Mouse (Mus musculus): ENCODE measurements around the gene Rnf113a2. TPM values are rescaled to one million over a fixed set of nuclear protein-coding genes. Genes with fewer than 3 reads are reported as not detected.

Gene Rnf113a2
- polyA plus RNA-seq (2017; shearing (Covaris generic)), result 35.5 TPM

DNA sequence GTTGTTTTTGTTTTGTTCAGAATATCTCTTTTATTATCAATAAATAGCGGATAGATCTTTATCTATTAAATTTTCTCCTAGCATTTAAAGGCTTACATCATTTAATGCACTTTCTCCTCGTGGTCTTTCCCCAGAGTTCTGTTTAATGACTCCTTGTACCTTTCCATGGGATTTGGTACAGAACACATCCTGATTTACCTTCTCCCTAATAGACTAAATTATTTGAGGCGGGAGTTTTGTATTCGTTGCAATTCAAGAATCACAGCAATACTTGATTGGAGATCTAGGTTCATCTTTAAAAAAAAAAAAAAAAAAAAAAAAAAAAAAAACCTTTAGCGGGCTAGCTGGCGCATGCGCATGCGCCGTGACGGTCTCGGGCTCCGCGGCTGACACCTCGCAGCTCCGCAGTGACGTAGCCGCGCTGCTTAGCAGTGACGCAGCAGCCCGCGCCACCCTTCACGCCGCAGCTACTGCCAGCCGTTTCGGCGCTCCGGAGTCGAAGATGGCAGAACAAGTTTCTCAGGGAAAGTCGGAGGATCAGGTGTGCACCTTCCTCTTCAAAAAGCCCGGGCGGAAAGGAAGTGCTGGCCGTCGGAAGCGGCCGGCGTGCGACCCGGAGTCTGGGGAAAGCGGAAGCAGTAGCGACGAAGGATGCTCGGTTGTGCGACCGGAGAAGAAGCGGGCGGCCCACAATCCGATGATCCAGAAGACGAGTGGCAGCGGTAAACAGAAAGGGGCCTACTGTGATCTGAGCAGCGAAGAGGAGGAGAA is at the start of gene Rnf113a2:
Gene Rnf113a2 (plus strand): TSS at position 363 of the 771 bp plus-strand sequence.

DNA sequence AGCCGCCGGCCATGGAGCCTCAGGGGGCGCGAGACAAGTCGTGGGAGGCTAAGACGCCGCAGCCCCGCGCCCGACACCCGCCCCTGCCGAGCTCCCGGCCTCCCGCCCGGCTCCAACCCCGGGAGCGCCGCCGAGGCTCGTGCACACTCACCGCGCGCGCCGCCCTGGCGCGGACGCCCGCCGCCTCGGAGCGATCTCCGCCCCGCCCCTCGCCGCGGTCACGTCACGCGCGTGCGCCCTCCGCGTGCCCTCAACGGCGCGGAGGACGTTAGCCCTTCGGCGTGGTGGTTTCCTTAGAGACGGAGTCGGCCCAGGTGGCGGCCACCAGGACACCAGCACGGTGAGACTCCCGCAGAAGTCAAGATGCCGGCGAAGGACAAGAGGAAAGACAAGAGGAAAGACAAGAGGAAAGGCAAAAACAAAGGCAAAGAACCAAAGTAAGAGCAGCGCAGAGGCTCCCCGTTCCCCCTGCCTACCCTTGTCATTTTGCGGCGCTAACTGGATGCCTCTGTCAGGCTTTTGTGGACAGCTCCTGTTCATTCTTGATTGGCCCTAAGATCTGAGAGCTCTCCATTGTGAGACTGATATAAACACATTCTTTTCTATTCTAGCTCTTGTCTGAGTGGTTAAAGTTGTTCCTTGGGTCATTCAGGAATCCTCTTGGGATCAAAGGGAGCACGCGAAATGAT is 8.0 kb upstream of the Rnf113a2 start, which contains the start of the genes Entpd5 and Bbof1:
Gene Entpd5 (minus strand): TSS at position 211 of the 689 bp plus-strand sequence.
Gene Bbof1 (plus strand): TSS at position 253 of the 689 bp plus-strand sequence.

DNA sequence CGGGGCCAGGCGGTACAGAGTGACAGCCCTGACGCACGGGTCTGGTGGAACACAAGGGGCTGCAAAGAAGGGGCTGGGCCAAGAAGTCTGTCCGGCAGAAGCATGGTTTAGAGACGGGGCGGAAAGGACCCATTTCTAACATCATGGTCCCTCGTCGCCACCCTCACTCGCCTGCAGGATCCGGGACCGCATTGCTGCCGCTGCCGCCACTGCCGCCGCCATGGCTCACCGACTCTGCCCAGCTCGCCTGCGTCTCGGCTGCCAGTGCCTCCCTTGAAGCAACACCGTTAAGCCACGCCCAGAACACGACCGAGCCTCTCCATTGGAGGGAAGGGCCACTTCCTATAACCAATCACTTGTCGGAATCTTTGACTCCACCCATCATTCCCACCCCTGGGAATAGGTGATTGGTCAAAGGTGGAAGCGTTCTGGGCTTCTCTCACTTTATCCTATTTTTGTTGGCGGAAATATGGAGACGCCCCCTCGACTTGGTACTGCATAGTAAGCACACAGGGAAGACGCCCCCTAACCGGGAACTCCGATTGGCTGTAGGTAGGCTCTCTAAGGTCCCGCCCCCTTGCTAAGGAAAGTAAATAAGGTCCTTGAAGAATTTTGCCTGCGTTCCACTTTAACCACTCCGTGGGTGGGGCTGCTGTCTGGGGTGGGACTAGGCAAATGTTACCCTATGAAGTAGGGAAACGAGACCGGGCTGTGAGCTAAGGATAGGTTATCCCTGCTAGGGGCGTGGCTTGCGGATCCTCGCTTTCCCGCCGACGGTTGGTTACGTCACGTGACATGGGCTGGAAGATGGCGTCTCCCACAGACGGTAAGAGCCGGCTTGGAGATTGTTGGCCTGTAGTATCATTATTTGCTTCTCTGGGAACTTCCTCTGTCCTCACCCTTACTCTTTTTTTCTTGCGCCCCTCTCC is 34.0 kb downstream of the Rnf113a2 start, which contains the start of the genes Aldh6a1 and Lin52:
Gene Aldh6a1 (minus strand): TSS at position 287 of the 929 bp plus-strand sequence.
Gene Lin52 (plus strand): TSS at position 705 of the 929 bp plus-strand sequence.

Other genes starting within 250 kb of the Rnf113a2 start
- gene Elmsan1, start 198.3 kb upstream of the Rnf113a2 start, polyA plus RNA-seq (2017; shearing (Covaris generic)), result 168 TPM
- 15.8 TPM for gene Ptgr2, start 132.0 kb upstream of the Rnf113a2 start, polyA plus RNA-seq (2017; shearing (Covaris generic))
- 73.0 TPM for gene Zfp410, start 100.3 kb upstream of the Rnf113a2 start, polyA plus RNA-seq (2017; shearing (Covaris generic))
- gene Coq6, start 55.5 kb upstream of the Rnf113a2 start, polyA plus RNA-seq (2017; shearing (Covaris generic)), result 20.6 TPM
- gene Fam161b, start 55.4 kb upstream of the Rnf113a2 start, polyA plus RNA-seq (2017; shearing (Covaris generic)), result 1.5 TPM
- gene Entpd5, start 8.2 kb upstream of the Rnf113a2 start, polyA plus RNA-seq (2017; shearing (Covaris generic)), result 63.8 TPM
- 2.0 TPM for gene Bbof1, start 8.1 kb upstream of the Rnf113a2 start, polyA plus RNA-seq (2017; shearing (Covaris generic))
- gene Aldh6a1, start 33.8 kb downstream of the Rnf113a2 start, polyA plus RNA-seq (2017; shearing (Covaris generic)), result 24.0 TPM
- 30.2 TPM for gene Lin52, start 34.2 kb downstream of the Rnf113a2 start, polyA plus RNA-seq (2017; shearing (Covaris generic))
- not detected for gene Vsx2, start 152.6 kb downstream of the Rnf113a2 start, polyA plus RNA-seq (2017; shearing (Covaris generic))
- 20.3 TPM for gene Abcd4, start 200.2 kb downstream of the Rnf113a2 start, polyA plus RNA-seq (2017; shearing (Covaris generic))
- not detected for gene Vrtn, start 223.8 kb downstream of the Rnf113a2 start, polyA plus RNA-seq (2017; shearing (Covaris generic))

All from naive thymus-derived CD4-positive, alpha-beta T cell, adult 5 months (primary cell).